Mouse (Mus musculus) lung, postnatal 0 days (tissue): ENCODE results near the gene Car5a. TPM values are rescaled to one million over a fixed set of nuclear protein-coding genes. Genes with fewer than 3 reads are reported as not detected.

Source experiments
- ATAC-seq: fragments of 200-750 bp; cut with Nextera tagmentation; 2 replicates; pipeline ENCODE4 v1.8.0; 2017; ENCODE audit warnings: moderate library complexity
- DNase-seq: peaks from one replicate; pipeline ENCODE4 v3.0.0-alpha.2; 2016; ENCODE audit warnings: low spot score
- H3K27ac ChIP-seq: fragments of 300-500 bp; sonication (generic); 2 replicates; pipeline ENCODE4 v1.5.1; 2014; ENCODE audit warnings: antibody characterized with exemption, mild to moderate bottlenecking, low read length, mixed read lengths
- H3K27me3 ChIP-seq: fragments of 300-500 bp; sonication (generic); replicated peaks from 2 replicates; pipeline ENCODE4 v1.6.1; 2014; ENCODE audit warnings: low read length, mixed read lengths; ENCODE audit not compliant: insufficient read depth
- H3K36me3 ChIP-seq: fragments of 300-500 bp; sonication (generic); 2 replicates; pipeline ENCODE4 v1.6.1; 2014; ENCODE audit warnings: low read length, mixed read lengths; ENCODE audit not compliant: insufficient read depth
- H3K4me1 ChIP-seq: fragments of 300-500 bp; sonication (generic); 2 replicates; pipeline ENCODE4 v1.6.1; 2014; ENCODE audit warnings: antibody characterized with exemption, low read depth, low read length, mixed read lengths; ENCODE audit not compliant: insufficient read depth
- H3K4me2 ChIP-seq: fragments of 300-500 bp; sonication (generic); replicated peaks from 2 replicates; pipeline ENCODE4 v1.6.1; 2014; ENCODE audit warnings: low read depth, mild to moderate bottlenecking, low read length, moderate library complexity, mixed read lengths
- H3K4me3 ChIP-seq: fragments of 300-500 bp; sonication (generic); 2 replicates; pipeline ENCODE4 v1.5.1; 2014; ENCODE audit warnings: low read depth, low read length
- H3K9ac ChIP-seq: fragments of 300-500 bp; sonication (generic); replicated peaks from 2 replicates; pipeline ENCODE4 v1.6.1; 2014; ENCODE audit warnings: low read depth, mild to moderate bottlenecking
- H3K9me3 ChIP-seq: fragments of 300-500 bp; sonication (generic); 2 replicates; pipeline ENCODE4 v1.6.1; 2016; ENCODE audit warnings: low read length, mixed read lengths
- CTCF ChIP-seq: IDR thresholded peaks from 2 replicates; pipeline ENCODE4 v1.5.1; 2016; ENCODE audit warnings: antibody characterized with exemption, mild to moderate bottlenecking
- EP300 ChIP-seq: IDR thresholded peaks from 2 replicates; pipeline ENCODE4 v1.6.1; 2016; ENCODE audit warnings: antibody characterized with exemption, mild to moderate bottlenecking, control low read depth
- WGBS: fragments of 180-500 bp; shearing (Covaris S2); extraction: QIAGEN DNeasy Blood & Tissue Kit; methylation state at CpG from one replicate; pipeline ENCODE4 v1.1.7; 2014; 5-methylcytosine and 5-hydroxymethylcytosine counted together
- polyA plus RNA-seq: library from polyadenylated mRNA; unstranded; fragments of >200 nt; fragmentation: Nextera tagmentation; extraction: Ambion mirVana; gene quantifications from 2 replicates; pipeline ENCODE4 v1.2.1, GENCODE M21; 2015

Gene Car5a
- polyA plus RNA-seq, 1 experiment from 2014 or later, result 0.61 TPM

- no peak for ATAC-seq
- Histone ChIP-seq H3K36me3 (no peaks in the 10 kb centered on the region), H3K4me3 (peak overlapping the region; percentile 27), H3K27me3 (no peaks in the 10 kb centered on the region), H3K27ac (peak overlapping the region; percentile 63), H3K4me1 (peaks cover 14% of the 10 kb centered on the region; the same call in 1 of the 2 replicates), H3K9me3 (no peaks in the 10 kb centered on the region), H3K4me2 (peak overlapping the region; percentile 64), H3K9ac (no peak overlapping the region)
- WGBS, result 49% methylated on average over 19 of the region's 19 CpGs
- no peak for TF ChIP-seq CTCF
- no peak; the same call in 1 of the 2 replicates for TF ChIP-seq EP300
- DNase-seq, result no peak
These were observed 3.8 kb upstream of the Car5a start for GRCm38 (mm10) chr8:121948321-121949145.

- ATAC-seq (peak; percentile 21), DNase-seq (peak; percentile 97)
- H3K9me3 ChIP-seq, result no peaks in the 10 kb centered on the region
- H3K4me3 ChIP-seq, result peak overlapping the region; percentile 27
- H3K4me2 ChIP-seq, result peak overlapping the region; percentile 64
- TF ChIP-seq EP300 (peak; percentile 8), CTCF (no peak)
- no peaks in the 10 kb centered on the region for H3K36me3 ChIP-seq
- H3K4me1 ChIP-seq, result peaks cover 14% of the 10 kb centered on the region; the same call in 1 of the 2 replicates
- no peaks in the 10 kb centered on the region for H3K27me3 ChIP-seq
- no peak overlapping the region for H3K9ac ChIP-seq
- WGBS, result under 1% methylated on average over 17 of the region's 18 CpGs
- H3K27ac ChIP-seq, result peak overlapping the region; percentile 63
These were observed 3.0 kb upstream of the Car5a start for GRCm38 (mm10) chr8:121947753-121948141.

- ATAC-seq (no peak), DNase-seq (peak; percentile 36)
- Histone ChIP-seq H3K27ac (peak overlapping the region; percentile 63), H3K4me2 (peak overlapping the region; percentile 64), H3K27me3 (no peaks in the 10 kb centered on the region), H3K36me3 (no peaks in the 10 kb centered on the region), H3K4me1 (peaks cover 9% of the 10 kb centered on the region; the same call in 1 of the 2 replicates), H3K9me3 (no peaks in the 10 kb centered on the region), H3K9ac (no peak overlapping the region), H3K4me3 (peak overlapping the region; percentile 27)
- 36% methylated on average over 18 of the region's 19 CpGs for WGBS
- TF ChIP-seq EP300, result no peak
These were observed 2.5 kb upstream of the Car5a start for GRCm38 (mm10) chr8:121947047-121947752.

- H3K4me1 ChIP-seq, result 0 out of 2 replicates have a peak, but pooled peaks cover 4% of the 10 kb centered on the region
- TF ChIP-seq CTCF, result no peak
- no peak for TF ChIP-seq EP300
- H3K36me3 ChIP-seq, result no peaks in the 10 kb centered on the region
- H3K27me3 ChIP-seq, result no peaks in the 10 kb centered on the region
- H3K9me3 ChIP-seq, result no peaks in the 10 kb centered on the region
- H3K4me2 ChIP-seq, result no peak overlapping the region
- DNase-seq (no peak), ATAC-seq (no peak)
- 80% methylated on average over 7 of the region's 7 CpGs for WGBS
- H3K27ac ChIP-seq, result no peak overlapping the region
- no peak overlapping the region for H3K4me3 ChIP-seq
- no peak overlapping the region for H3K9ac ChIP-seq
These were observed 1.6 kb upstream of the Car5a start for GRCm38 (mm10) chr8:121946351-121946750.

- Histone ChIP-seq H3K27ac (no peak overlapping the region), H3K4me3 (no peak overlapping the region), H3K9ac (no peak overlapping the region), H3K36me3 (no peaks in the 10 kb centered on the region), H3K4me1 (0 out of 2 replicates have a peak, but pooled peaks cover 4% of the 10 kb centered on the region), H3K4me2 (no peak overlapping the region), H3K9me3 (no peaks in the 10 kb centered on the region), H3K27me3 (no peaks in the 10 kb centered on the region)
- ATAC-seq, result no peak
- no peak for TF ChIP-seq CTCF
- TF ChIP-seq EP300, result no peak
- 70% methylated on average over 8 of the region's 8 CpGs for WGBS
- no peak for DNase-seq
These were observed 988 bp downstream of the Car5a start for GRCm38 (mm10) chr8:121943716-121944115.

GRCm38 (mm10) chr8:121943057-121943540, 1.6 kb downstream of the Car5a start:
- 29% methylated on average over 2 of the region's 2 CpGs for WGBS
- Histone ChIP-seq H3K9ac (no peak overlapping the region), H3K4me1 (no peaks in the 10 kb centered on the region), H3K27ac (no peak overlapping the region), H3K36me3 (no peaks in the 10 kb centered on the region), H3K27me3 (no peaks in the 10 kb centered on the region), H3K4me2 (no peak overlapping the region), H3K9me3 (no peaks in the 10 kb centered on the region), H3K4me3 (no peak overlapping the region)
- TF ChIP-seq CTCF, result no peak
- no peak for TF ChIP-seq EP300
- DNase-seq (peak; percentile 4), ATAC-seq (no peak)
